Mouse (Mus musculus) fat pad, adult 2 months (tissue): ENCODE data around the gene Itga5.

Experiments used
- DNase-seq: peaks from one replicate; pipeline ENCODE4 v3.0.0-alpha.2; 2011; ENCODE audit warnings: low read depth, low spot score; ENCODE audit errors: extremely low read depth

Gene Itga5

GRCm38 (mm10) chr15:103298026-103298425 lies 68.5 kb downstream of the Itga5 start:
- no peak for DNase-seq

DNA sequence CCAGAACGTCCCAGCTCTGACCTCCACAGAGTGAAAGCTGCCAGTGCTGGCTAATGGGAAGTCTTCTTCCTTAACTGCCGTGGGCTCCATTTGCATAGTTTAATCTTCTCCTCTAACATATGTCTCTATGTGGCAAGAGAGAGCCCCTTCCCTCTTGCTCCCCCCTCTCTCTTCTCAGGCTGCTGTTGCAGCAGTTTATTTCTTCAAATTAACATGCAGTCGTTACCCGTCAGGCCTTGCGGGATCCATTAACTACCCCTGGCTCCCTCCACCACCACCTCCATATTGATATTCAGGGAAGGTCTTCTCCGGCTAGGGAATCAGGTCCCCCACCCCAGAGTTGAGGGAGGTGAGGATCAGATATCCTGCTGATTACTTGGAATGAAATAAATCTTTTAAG lies 69.2 kb downstream of the Itga5 start:
- DNase-seq: no peak

GRCm38 (mm10) chr15:103295851-103296250 lies 70.7 kb downstream of the Itga5 start:
- DNase-seq: no peak

DNA sequence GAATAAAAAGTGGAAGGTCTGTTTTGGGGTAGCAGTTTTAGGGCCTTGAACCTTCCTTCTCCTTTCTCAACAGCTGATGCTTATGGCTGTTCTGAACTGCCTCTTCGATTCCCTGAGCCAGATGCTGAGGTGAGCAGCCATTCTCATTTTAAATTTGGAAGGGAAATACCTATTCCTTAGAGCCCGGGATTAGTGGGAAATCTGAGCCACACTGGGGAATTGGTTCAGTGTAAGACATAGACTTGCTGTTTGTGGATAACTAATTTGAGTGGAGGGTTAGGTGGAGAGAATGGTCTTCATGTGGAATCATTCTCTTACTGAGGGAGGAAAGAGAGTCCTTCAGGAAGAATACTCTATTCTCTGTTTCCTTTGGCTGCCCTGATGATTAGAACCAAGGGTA lies 71.9 kb downstream of the Itga5 start:
- no peak for DNase-seq
